Mouse (Mus musculus) small intestine, adult 2 months (tissue): ENCODE results near the gene Lrrc27. TPM values are rescaled to one million over a fixed set of nuclear protein-coding genes. Genes with fewer than 3 reads are reported as not detected.

Source experiments
- H3K27ac ChIP-seq: fragments of 200-500 bp; 2 replicates; pipeline ENCODE4 v1.5.1; 2012; ENCODE audit warnings: low read depth, low read length, control low read depth, inconsistent platforms; ENCODE audit not compliant: insufficient read depth
- H3K27me3 ChIP-seq: fragments of 200-500 bp; 2 replicates; pipeline ENCODE4 v1.6.1; 2012; ENCODE audit warnings: mild to moderate bottlenecking, moderate library complexity, low read length, inconsistent platforms; ENCODE audit not compliant: control insufficient read depth, insufficient read depth
- H3K36me3 ChIP-seq: fragments of 200-500 bp; 2 replicates; pipeline ENCODE4 v1.6.1; 2012; ENCODE audit warnings: mild to moderate bottlenecking, low read length, control low read depth, inconsistent platforms; ENCODE audit not compliant: control insufficient read depth, insufficient read depth
- H3K4me1 ChIP-seq: fragments of 200-500 bp; 2 replicates; pipeline ENCODE4 v1.6.1; 2012; ENCODE audit warnings: low read length, inconsistent platforms, mixed read lengths; ENCODE audit not compliant: control insufficient read depth, insufficient read depth, insufficient read length
- H3K4me3 ChIP-seq: fragments of 200-500 bp; 2 replicates; pipeline ENCODE4 v1.5.1; 2012; ENCODE audit warnings: low read depth, mild to moderate bottlenecking, control low read depth, inconsistent platforms, low read length, moderate library complexity
- CTCF ChIP-seq: fragments of 200-500 bp; IDR thresholded peaks from 2 replicates; pipeline ENCODE4 v1.5.1; 2012; ENCODE audit warnings: low read depth, mild to moderate bottlenecking, control low read depth, inconsistent platforms, low read length, moderate library complexity, mixed read lengths; ENCODE audit not compliant: insufficient replicate concordance, insufficient read length; ENCODE audit errors: extremely low read depth
- POLR2A ChIP-seq: fragments of 200-500 bp; IDR thresholded peaks from 2 replicates; pipeline ENCODE4 v1.6.1; 2012; ENCODE audit warnings: low read depth, mild to moderate bottlenecking, control low read depth, inconsistent platforms, low read length, moderate library complexity
- WGBS: fragments of 180-500 bp; shearing (Covaris S2); methylation state at CpG from one replicate; pipeline ENCODE4 v1.1.7; 2018; 5-methylcytosine and 5-hydroxymethylcytosine counted together
- polyA plus RNA-seq: library from polyadenylated mRNA; depleted of rRNA; stranded (reverse); fragments of >200 nt; gene quantifications from 2 replicates; pipeline ENCODE4 v1.2.3, GENCODE M21; 2012

Lrrc27 gene
- polyA plus RNA-seq, 1 experiment = 1.3 TPM

GRCm38 (mm10) chr7:139235651-139236358 lies 23.0 kb downstream of the Lrrc27 start:
- H3K36me3 ChIP-seq = no peaks in the 10 kb centered on the region
- H3K4me3 ChIP-seq = no peak overlapping the region
- TF ChIP-seq CTCF = no peak; the same call in 1 of the 2 replicates
- no peak for TF ChIP-seq POLR2A
- peaks cover 15% of the 10 kb centered on the region for H3K4me1 ChIP-seq
- H3K27ac ChIP-seq = peak overlapping the region; percentile 84
- H3K27me3 ChIP-seq = no peaks in the 10 kb centered on the region
- WGBS = 82% methylated on average over 12 of the region's 12 CpGs

- no peaks in the 10 kb centered on the region for H3K27me3 ChIP-seq
- peaks cover 13% of the 10 kb centered on the region for H3K4me1 ChIP-seq
- WGBS = 77% methylated on average over 3 of the region's 3 CpGs
- TF ChIP-seq CTCF (no peak), POLR2A (no peak)
- H3K27ac ChIP-seq = no peak overlapping the region
- no peaks in the 10 kb centered on the region for H3K36me3 ChIP-seq
- H3K4me3 ChIP-seq = no peak overlapping the region
These were observed 26.6 kb downstream of the Lrrc27 start for GRCm38 (mm10) chr7:139239432-139239831.

GRCm38 (mm10) chr7:139246086-139246485 lies 33.3 kb downstream of the Lrrc27 start:
- Histone ChIP-seq H3K27ac (no peak overlapping the region), H3K27me3 (no peaks in the 10 kb centered on the region), H3K36me3 (no peaks in the 10 kb centered on the region), H3K4me3 (no peak overlapping the region), H3K4me1 (peaks cover 33% of the 10 kb centered on the region)
- TF ChIP-seq POLR2A = no peak
- no peak for TF ChIP-seq CTCF
- WGBS = 49% methylated on average over 5 of the region's 5 CpGs

- Histone ChIP-seq H3K36me3 (no peaks in the 10 kb centered on the region), H3K27ac (peak overlapping the region; percentile 81), H3K4me3 (peak overlapping the region; percentile 93), H3K27me3 (no peaks in the 10 kb centered on the region), H3K4me1 (peaks cover 44% of the 10 kb centered on the region)
- no peak for TF ChIP-seq POLR2A
- TF ChIP-seq CTCF = no peak
- 43% methylated on average over 38 of the region's 38 CpGs for whole genome bisulfite sequencing
These were observed 34.4 kb downstream of the Lrrc27 start for GRCm38 (mm10) chr7:139246931-139247880.

- 1% methylated on average over 72 of the region's 72 CpGs for WGBS
- Histone ChIP-seq H3K36me3 (no peaks in the 10 kb centered on the region), H3K27me3 (no peaks in the 10 kb centered on the region), H3K4me1 (peaks cover 52% of the 10 kb centered on the region), H3K27ac (peak within 1 kb of the TSS; percentile 86), H3K4me3 (peak within 1 kb of the TSS; percentile 93)
- TF ChIP-seq CTCF (no peak), POLR2A (peak; percentile 12; the same call in 1 of the 2 replicates)
These were observed 35.3 kb downstream of the Lrrc27 start, which contains the start of gene Pwwp2b for GRCm38 (mm10) chr7:139247881-139248614. Pwwp2b (plus strand) TSS chr7:139248482.

GRCm38 (mm10) chr7:139248615-139249405 lies 36.0 kb downstream of the Lrrc27 start:
- Histone ChIP-seq H3K27me3 (no peaks in the 10 kb centered on the region), H3K36me3 (no peaks in the 10 kb centered on the region), H3K4me1 (peaks cover 60% of the 10 kb centered on the region), H3K4me3 (peak overlapping the region; percentile 93), H3K27ac (peak overlapping the region; percentile 86)
- no peak for TF ChIP-seq CTCF
- no peak for TF ChIP-seq POLR2A
- 2% methylated on average over 45 of the region's 45 CpGs for WGBS
